Mouse (Mus musculus) embryonic fibroblast, embryonic 13.5 days (primary cell): ENCODE data around the gene Gtf2h3. TPM values are rescaled to one million over a fixed set of nuclear protein-coding genes. Genes with fewer than 3 reads are reported as not detected.
A peak's percentile ranks its signal among the peaks of the same experiment; 100 is the strongest.

Experiments used
- H3K27ac ChIP-seq: 2 replicates; pipeline ENCODE4 v1.5.1; 2012; ENCODE audit warnings: low read length, control low read depth, inconsistent platforms; ENCODE audit not compliant: insufficient read depth
- H3K4me1 ChIP-seq: 2 replicates; pipeline ENCODE4 v1.6.1; 2011; ENCODE audit warnings: low read length; ENCODE audit not compliant: control insufficient read depth, insufficient read depth
- H3K4me3 ChIP-seq: 2 replicates; pipeline ENCODE4 v1.5.1; 2011; ENCODE audit warnings: mild to moderate bottlenecking, control low read depth, low read length; ENCODE audit not compliant: insufficient read depth
- CTCF ChIP-seq: IDR thresholded peaks from 2 replicates; pipeline ENCODE4 v1.5.1; 2011; ENCODE audit warnings: mild to moderate bottlenecking, control low read depth, low read length, moderate library complexity, borderline replicate concordance; ENCODE audit not compliant: insufficient read depth
- POLR2A ChIP-seq: IDR thresholded peaks from 2 replicates; pipeline ENCODE4 v1.6.1; 2011; ENCODE audit warnings: low read depth, mild to moderate bottlenecking, control low read depth, low read length, moderate library complexity
- polyA plus RNA-seq: library from polyadenylated mRNA; stranded (reverse); fragments of >200 nt; gene quantifications from 2 replicates; pipeline ENCODE4 v1.2.4, GENCODE M21; 2011; ENCODE audit warnings: low read depth; ENCODE audit not compliant: missing spikeins, insufficient read length

Gene Gtf2h3
- polyA plus RNA-seq, 1 experiment, result 48.2 TPM

DNA sequence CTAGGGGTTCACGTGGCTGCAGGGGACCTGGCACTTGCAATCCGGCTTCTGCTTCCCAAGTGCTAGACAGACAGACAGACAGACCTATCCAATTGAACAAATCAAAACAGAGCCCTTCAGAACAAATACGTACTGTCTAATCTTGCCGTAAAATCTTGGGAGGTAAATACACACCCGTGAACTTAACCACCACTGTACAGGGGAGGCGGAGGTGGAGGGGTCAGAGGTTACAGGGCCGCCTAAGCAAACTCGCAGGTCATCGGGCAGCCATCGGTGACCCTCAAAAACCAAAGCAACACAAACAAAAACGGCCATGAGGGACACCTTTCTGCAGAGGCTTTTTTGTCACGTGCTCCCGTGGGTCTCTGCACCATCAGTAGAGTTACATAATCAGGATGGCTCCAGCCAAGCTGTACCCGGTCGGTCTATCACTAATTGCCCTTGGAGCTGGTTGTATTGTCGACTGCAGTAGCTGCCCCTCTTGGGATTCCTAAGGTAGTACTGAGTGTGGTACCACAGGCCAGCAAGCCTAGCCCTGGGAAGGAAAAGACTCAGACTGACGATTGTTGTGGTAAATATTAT is 26.2 kb downstream of the Gtf2h3 start:
- Histone ChIP-seq H3K27ac (no peak overlapping the region), H3K4me1 (no peaks in the 10 kb centered on the region), H3K4me3 (no peak overlapping the region)
- TF ChIP-seq CTCF, result no peak
- no peak for TF ChIP-seq POLR2A

DNA sequence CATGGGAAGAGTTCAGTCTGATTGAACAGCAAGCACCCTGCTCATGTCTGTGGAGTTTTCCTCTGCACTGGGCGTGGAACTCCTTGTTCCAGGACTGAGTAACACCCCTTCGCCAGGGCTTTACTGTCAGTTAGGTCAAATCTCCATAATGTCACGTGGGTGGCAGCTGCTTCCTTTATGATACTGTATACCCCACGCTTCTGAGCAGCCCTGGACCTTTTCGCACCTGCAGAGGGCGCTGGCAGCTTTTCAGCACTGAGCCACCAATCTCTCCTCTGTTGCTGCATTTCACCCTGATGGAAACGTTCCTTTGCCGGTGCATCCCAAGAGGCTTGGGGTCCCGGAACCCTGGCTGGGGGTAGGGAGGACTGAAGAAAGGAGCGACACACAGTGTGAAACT is 32.0 kb downstream of the Gtf2h3 start:
- H3K27ac ChIP-seq, result no peak overlapping the region
- H3K4me3 ChIP-seq, result no peak overlapping the region
- no peak for TF ChIP-seq POLR2A
- no peak for TF ChIP-seq CTCF
- H3K4me1 ChIP-seq, result no peaks in the 10 kb centered on the region

DNA sequence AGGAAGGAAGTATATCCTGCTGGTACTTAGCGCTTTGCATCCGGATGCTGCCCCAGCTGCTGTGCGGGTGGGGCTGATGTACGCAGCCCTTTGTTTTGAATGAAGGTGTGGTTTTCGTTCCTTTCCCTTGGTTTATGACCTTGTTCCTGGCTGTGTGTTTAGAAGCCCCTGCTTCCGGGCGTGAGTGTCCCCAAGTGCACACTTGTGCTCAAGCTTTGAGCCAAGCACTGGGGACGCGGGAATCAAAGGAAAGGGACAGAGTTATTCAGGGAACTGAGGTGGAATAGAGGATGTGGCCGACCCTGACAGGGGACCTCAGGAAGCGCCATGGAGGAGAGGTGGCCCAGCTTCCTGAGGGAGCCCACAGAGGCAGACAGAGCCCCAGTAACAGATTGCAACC is 35.8 kb downstream of the Gtf2h3 start:
- TF ChIP-seq POLR2A (no peak), CTCF (no peak)
- no peak overlapping the region for H3K4me3 ChIP-seq
- no peak overlapping the region for H3K27ac ChIP-seq
- no peaks in the 10 kb centered on the region for H3K4me1 ChIP-seq

GRCm38 (mm10) chr5:124618711-124619110 is 39.8 kb downstream of the Gtf2h3 start:
- Histone ChIP-seq H3K4me1 (no peaks in the 10 kb centered on the region), H3K27ac (no peak overlapping the region), H3K4me3 (no peak overlapping the region)
- TF ChIP-seq CTCF (no peak), POLR2A (no peak)

- no peaks in the 10 kb centered on the region for H3K4me1 ChIP-seq
- TF ChIP-seq CTCF (no peak), POLR2A (no peak)
- no peak overlapping the region for H3K27ac ChIP-seq
- no peak overlapping the region for H3K4me3 ChIP-seq
Observed at GRCm38 (mm10) chr5:124621362-124621761, 42.4 kb downstream of the Gtf2h3 start.

- Histone ChIP-seq H3K27ac (no peak overlapping the region), H3K4me1 (no peaks in the 10 kb centered on the region), H3K4me3 (no peak overlapping the region)
- no peak for TF ChIP-seq POLR2A
- TF ChIP-seq CTCF, result no peak
Observed at GRCm38 (mm10) chr5:124622890-124623289, 44.0 kb downstream of the Gtf2h3 start.

DNA sequence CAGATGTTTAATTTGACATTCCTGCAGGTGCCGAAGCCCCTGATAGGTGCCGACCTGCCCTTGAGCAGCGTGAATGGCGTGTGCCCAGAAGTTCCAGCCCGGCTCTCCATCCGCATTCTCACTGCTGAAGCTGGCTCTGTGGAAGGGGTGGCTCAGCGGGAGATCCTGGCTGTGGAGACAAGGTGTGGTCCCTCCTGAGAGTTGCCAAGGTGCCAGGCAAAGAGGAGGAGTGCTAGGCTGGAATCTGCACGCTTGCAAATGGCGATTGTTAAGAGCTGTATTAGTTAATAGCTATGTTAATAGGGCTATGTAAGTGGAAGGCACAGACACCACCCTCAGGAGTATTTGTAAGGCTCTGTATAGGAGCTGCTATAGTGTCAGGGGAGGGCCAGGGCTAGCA is 45.4 kb downstream of the Gtf2h3 start:
- Histone ChIP-seq H3K4me1 (no peaks in the 10 kb centered on the region; the same call in 1 of the 2 replicates), H3K27ac (no peak overlapping the region), H3K4me3 (no peak overlapping the region)
- TF ChIP-seq POLR2A, result no peak
- no peak for TF ChIP-seq CTCF

- Histone ChIP-seq H3K27ac (peak within 1 kb of the TSS; percentile 94), H3K4me3 (peak within 1 kb of the TSS; percentile 96), H3K4me1 (peaks cover 3% of the 10 kb centered on the region; the same call in 1 of the 2 replicates)
- TF ChIP-seq CTCF, result no peak
- TF ChIP-seq POLR2A, result peak; percentile 67
Observed at GRCm38 (mm10) chr5:124628448-124629363, 49.8 kb downstream of the Gtf2h3 start, which contains the start of gene Atp6v0a2. Gene Atp6v0a2, plus strand, starts transcription at chr5:124628576.

DNA sequence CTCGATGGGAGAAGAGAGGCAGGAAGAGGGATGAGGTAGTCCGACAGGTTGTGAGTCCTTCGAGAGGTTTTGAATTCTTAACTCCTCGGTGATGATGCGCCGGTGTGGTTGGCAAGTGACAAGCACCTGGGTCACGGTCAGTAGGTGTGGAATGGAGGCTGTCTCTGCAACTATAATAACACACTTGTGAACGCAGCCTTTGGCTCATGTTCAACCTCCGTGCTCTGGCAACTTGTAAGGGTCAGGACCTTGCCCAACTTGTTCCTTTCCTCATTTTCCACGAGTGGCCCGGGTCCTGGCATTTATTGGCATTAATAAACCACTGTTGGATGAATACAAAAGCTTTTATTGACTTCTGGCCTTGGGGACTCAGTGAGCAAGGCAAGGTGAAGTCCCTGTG is 50.7 kb downstream of the Gtf2h3 start:
- Histone ChIP-seq H3K4me3 (peak overlapping the region; percentile 96), H3K27ac (no peak overlapping the region), H3K4me1 (peaks cover 3% of the 10 kb centered on the region; the same call in 1 of the 2 replicates)
- no peak for TF ChIP-seq POLR2A
- TF ChIP-seq CTCF, result no peak

- Histone ChIP-seq H3K4me3 (no peak overlapping the region), H3K27ac (no peak overlapping the region), H3K4me1 (peaks cover 3% of the 10 kb centered on the region; the same call in 1 of the 2 replicates)
- no peak for TF ChIP-seq POLR2A
- TF ChIP-seq CTCF, result no peak
Observed at GRCm38 (mm10) chr5:124631685-124632084, 52.7 kb downstream of the Gtf2h3 start.
